Mouse (Mus musculus) lung, adult 2 months (tissue): ENCODE data around the gene Lman2.

Experiments used
- CTCF ChIP-seq: fragments of 200-500 bp; IDR thresholded peaks from 2 replicates; pipeline ENCODE4 v1.5.1; 2011; ENCODE audit warnings: mild to moderate bottlenecking, low read length, control low read depth; ENCODE audit not compliant: insufficient read depth
- POLR2A ChIP-seq: fragments of 200-500 bp; IDR thresholded peaks from 2 replicates; pipeline ENCODE4 v1.6.1; 2011; ENCODE audit warnings: low read depth, mild to moderate bottlenecking, control low read depth, low read length, borderline replicate concordance; ENCODE audit errors: extremely low read depth

GRCm38 (mm10) chr13:55329109-55329682 lies 33.4 kb downstream of the Lman2 start:
- TF ChIP-seq POLR2A = no peak
- no peak for TF ChIP-seq CTCF
